Mouse (Mus musculus): ENCODE data around the gene Mettl1. TPM values are rescaled to one million over a fixed set of nuclear protein-coding genes. Genes with fewer than 3 reads are reported as not detected.

Mettl1 gene
- total and polyA plus RNA-seq, 2 experiments from 2014 or later, result 6.5 to 19.1 TPM

DNA sequence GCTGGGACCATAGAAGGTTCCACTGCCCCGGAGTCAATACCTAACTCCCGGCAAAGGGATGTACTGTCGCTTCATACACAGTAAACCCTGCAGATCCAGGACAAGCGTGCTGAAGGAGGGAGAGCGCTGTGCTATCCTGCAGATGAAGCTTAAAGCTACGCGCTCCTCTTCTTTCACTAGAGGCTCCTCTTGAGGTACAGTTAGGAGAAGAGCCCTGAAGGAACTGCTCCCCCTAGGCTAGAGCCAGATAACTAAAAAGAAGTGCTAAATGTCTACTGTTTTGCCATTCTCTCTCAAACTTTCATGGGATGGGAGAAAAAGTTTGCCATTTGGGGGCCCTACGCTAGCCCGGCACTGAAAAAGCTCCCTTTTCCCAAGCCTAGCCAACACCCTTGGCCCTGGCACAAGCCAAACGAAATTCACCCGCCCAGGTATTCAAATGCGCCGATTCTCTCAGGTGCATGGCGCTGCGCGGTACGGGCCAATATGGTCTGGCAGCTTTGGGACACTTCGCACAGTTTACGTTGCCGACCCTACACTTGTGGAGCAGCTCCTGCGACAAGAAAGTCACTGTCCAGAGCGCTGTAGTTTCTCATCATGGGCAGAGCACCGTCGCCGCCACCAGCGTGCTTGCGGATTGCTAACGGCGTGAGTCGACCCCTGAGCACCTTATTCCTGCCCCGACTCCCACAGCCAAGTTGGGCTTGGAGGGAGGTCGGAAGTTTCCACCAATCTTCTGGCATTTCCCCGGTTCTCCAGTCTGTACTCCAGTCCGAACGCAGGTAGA lies 7.6 kb downstream of the Mettl1 start:
- Histone ChIP-seq H3K9me3 (ENCODE audit: low read length) (no peaks in the 10 kb centered on the region), H3K4me2 (ENCODE audit: low read depth, low read length, poor library complexity, severe bottlenecking) (no peak overlapping the region), H3K27me3 (ENCODE audit: insufficient read depth, low read length) (peaks cover 33% of the 10 kb centered on the region), H3K36me3 (ENCODE audit: insufficient read depth, low read length) (peaks cover 3% of the 10 kb centered on the region; the same call in 1 of the 2 replicates), H3K4me1 (ENCODE audit: insufficient read depth, low read length) (no peaks in the 10 kb centered on the region), H3K4me3 (ENCODE audit: low read depth, low read length) (no peak overlapping the region), H3K9ac (replicated peaks; ENCODE audit: low read length, poor library complexity, severe bottlenecking) (no peak overlapping the region), H3K27ac (ENCODE audit: low read depth, low read length) (no peak overlapping the region)
- TF ChIP-seq CTCF (IDR thresholded peaks at IDR 0.05), result peak; percentile 29; the same call in 1 of the 2 replicates
- WGBS, result 6% methylated on average over 35 of the region's 35 CpGs
- no peak for ATAC-seq (ENCODE audit: low FRiP score)
- DNase-seq (ENCODE audit: low spot score), result no peak

DNA sequence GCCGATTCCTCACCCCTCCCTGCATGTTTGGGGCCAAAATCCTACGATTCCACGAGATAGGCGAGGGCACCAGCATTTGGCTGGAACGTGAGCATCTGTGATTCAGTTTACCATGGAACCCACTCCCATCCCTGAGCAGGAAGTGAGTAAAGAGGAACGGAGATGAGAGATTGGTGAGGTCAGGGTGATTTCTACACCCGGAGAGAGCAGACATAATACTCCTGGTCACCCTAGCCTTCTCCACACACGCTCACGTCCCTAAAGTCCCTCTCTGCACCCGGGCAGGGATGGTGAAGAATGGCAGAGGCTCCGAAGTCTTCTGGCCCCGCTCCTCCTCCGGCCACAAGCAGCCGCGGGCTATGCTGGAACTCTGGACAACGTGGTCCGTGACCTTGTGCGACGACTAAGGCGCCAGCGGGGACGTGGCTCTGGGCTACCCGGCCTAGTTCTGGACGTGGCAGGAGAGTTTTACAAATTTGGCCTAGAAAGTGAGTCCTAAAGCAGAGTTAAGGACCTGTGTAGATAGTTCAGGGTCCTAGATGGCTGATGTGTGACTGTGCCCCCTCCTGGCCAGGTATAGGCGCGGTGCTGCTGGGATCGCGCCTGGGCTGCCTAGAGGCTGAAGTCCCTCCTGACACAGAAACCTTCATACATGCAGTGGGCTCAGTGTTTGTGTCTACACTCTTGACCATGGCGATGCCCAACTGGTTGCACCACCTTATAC lies 8.3 kb downstream of the Mettl1 start:
- peaks cover 33% of the 10 kb centered on the region for H3K27me3 ChIP-seq (ENCODE audit: insufficient read depth, low read length)
- no peak overlapping the region for H3K27ac ChIP-seq (ENCODE audit: low read depth, low read length)
- H3K4me1 ChIP-seq (ENCODE audit: insufficient read depth, low read length), result no peaks in the 10 kb centered on the region
- 5% methylated on average over 29 of the region's 29 CpGs for WGBS
- H3K4me3 ChIP-seq (ENCODE audit: low read depth, low read length), result no peak overlapping the region
- no peak for DNase-seq (ENCODE audit: low spot score)
- ATAC-seq (ENCODE audit: low FRiP score), result no peak
- no peak overlapping the region for H3K4me2 ChIP-seq (ENCODE audit: low read depth, low read length, poor library complexity, severe bottlenecking)
- TF ChIP-seq CTCF (IDR thresholded peaks at IDR 0.05), result peak; percentile 26
- H3K36me3 ChIP-seq (ENCODE audit: insufficient read depth, low read length), result peaks cover 11% of the 10 kb centered on the region; the same call in 1 of the 2 replicates
- H3K9ac ChIP-seq (replicated peaks; ENCODE audit: low read length, poor library complexity, severe bottlenecking), result no peak overlapping the region
- H3K9me3 ChIP-seq (ENCODE audit: low read length), result no peaks in the 10 kb centered on the region

DNA sequence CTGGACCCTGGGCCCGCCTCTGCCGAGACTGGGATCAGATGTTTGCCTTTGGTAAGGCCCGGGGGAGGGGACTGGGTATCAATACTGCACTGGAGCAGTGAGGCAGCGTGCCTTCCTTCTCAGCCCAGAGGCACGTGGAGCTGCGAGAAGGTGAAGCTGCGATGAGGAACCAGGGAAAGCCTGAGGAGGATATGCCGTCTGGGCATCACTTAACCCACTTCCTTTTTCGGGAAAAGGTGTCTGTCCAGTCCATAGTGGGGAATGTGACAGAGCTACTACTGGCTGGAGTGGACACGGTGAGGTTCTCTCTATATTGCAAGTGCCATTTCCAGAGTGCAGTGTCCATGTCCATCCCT lies 8.9 kb downstream of the Mettl1 start:
- peaks cover 16% of the 10 kb centered on the region for H3K36me3 ChIP-seq (ENCODE audit: insufficient read depth, low read length)
- no peak for DNase-seq (ENCODE audit: low spot score)
- H3K4me2 ChIP-seq (ENCODE audit: low read depth, low read length, poor library complexity, severe bottlenecking), result no peak overlapping the region
- peaks cover 33% of the 10 kb centered on the region for H3K27me3 ChIP-seq (ENCODE audit: insufficient read depth, low read length)
- H3K9me3 ChIP-seq (ENCODE audit: low read length), result no peaks in the 10 kb centered on the region
- TF ChIP-seq CTCF (IDR thresholded peaks at IDR 0.05), result no peak
- H3K27ac ChIP-seq (ENCODE audit: low read depth, low read length), result no peak overlapping the region
- no peak overlapping the region for H3K9ac ChIP-seq (replicated peaks; ENCODE audit: low read length, poor library complexity, severe bottlenecking)
- ATAC-seq (ENCODE audit: low FRiP score), result no peak
- WGBS, result 23% methylated on average over 10 of the region's 10 CpGs
- H3K4me3 ChIP-seq (ENCODE audit: low read depth, low read length), result no peak overlapping the region
- no peaks in the 10 kb centered on the region for H3K4me1 ChIP-seq (ENCODE audit: insufficient read depth, low read length)

GRCm38 (mm10) chr10:127054646-127055045 lies 13.4 kb downstream of the Mettl1 start:
- no peak for TF ChIP-seq CTCF (IDR thresholded peaks at IDR 0.05)
- ATAC-seq (ENCODE audit: low FRiP score), result no peak
- peaks cover 12% of the 10 kb centered on the region for H3K27me3 ChIP-seq (ENCODE audit: insufficient read depth, low read length)

DNA sequence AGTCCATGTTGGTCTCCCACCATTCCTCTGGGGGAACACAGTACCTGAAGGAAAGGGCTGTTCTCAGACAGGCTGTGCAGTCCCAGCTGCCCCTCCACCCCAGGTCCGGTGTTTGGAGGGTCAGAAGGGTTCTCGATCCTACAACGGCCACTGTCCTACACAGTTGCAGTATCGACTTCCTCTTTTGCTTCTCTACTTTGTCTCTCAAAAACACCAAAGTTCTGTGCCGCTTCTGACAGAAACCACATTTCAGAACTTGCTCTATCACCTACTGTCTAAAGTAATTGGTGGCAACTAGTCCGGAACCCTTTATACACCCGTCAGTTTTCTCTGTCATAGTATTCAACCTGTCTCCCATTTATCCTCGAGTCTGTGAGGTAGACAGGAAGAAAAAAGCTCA lies 14.2 kb downstream of the Mettl1 start:
- Histone ChIP-seq H3K27me3 (ENCODE audit: insufficient read depth, low read length) (peaks cover 5% of the 10 kb centered on the region; the same call in 1 of the 2 replicates), H3K9me3 (ENCODE audit: low read length) (no peaks in the 10 kb centered on the region), H3K36me3 (ENCODE audit: insufficient read depth, low read length) (peaks cover 40% of the 10 kb centered on the region), H3K4me2 (ENCODE audit: low read depth, low read length, poor library complexity, severe bottlenecking) (no peak overlapping the region), H3K27ac (ENCODE audit: low read depth, low read length) (no peak overlapping the region), H3K4me1 (ENCODE audit: insufficient read depth, low read length) (0 out of 2 replicates have a peak, but pooled peaks cover 4% of the 10 kb centered on the region), H3K9ac (replicated peaks; ENCODE audit: low read length, poor library complexity, severe bottlenecking) (no peak overlapping the region), H3K4me3 (ENCODE audit: low read depth, low read length) (no peak overlapping the region)
- TF ChIP-seq CTCF (IDR thresholded peaks at IDR 0.05), result no peak
- 89% methylated on average over 8 of the region's 8 CpGs for WGBS
- no peak for DNase-seq (ENCODE audit: low spot score)
- ATAC-seq (ENCODE audit: low FRiP score), result no peak

More at GRCm38 (mm10) chr10:127054646-127055045, 13.4 kb downstream of the Mettl1 start:
- WGBS, result 79% methylated on average over 4 of the region's 4 CpGs
- Histone ChIP-seq H3K4me1 (ENCODE audit: insufficient read depth, low read length) (0 out of 2 replicates have a peak, but pooled peaks cover 4% of the 10 kb centered on the region), H3K36me3 (ENCODE audit: insufficient read depth, low read length) (peaks cover 40% of the 10 kb centered on the region), H3K9ac (replicated peaks; ENCODE audit: low read length, poor library complexity, severe bottlenecking) (no peak overlapping the region), H3K4me3 (ENCODE audit: low read depth, low read length) (no peak overlapping the region), H3K27ac (ENCODE audit: low read depth, low read length) (no peak overlapping the region), H3K4me2 (ENCODE audit: low read depth, low read length, poor library complexity, severe bottlenecking) (no peak overlapping the region), H3K9me3 (ENCODE audit: low read length) (no peaks in the 10 kb centered on the region)
- no peak for DNase-seq (ENCODE audit: low spot score)

DNA sequence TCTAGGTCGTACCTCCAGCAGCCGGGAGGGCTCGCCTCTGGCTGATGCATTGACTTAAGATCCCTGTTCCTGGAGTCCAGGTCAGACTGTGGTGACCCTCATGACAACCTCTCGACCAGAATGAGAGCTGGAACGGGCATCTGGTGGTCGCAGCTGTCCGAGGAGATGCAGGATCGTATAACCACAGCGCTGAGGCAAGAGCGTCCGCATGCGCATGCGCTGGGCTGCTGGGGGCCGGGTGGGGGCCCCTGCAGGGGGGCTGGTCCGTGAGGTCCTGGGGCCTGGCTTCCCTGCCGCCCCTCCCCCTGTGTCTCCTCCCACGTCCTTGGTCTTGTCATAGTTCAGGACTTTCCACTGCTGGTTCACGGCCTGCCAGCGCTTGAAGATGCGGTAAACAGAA lies 15.3 kb downstream of the Mettl1 start:
- H3K36me3 ChIP-seq (ENCODE audit: insufficient read depth, low read length), result peaks cover 40% of the 10 kb centered on the region

More for the DNA sequence above, 15.3 kb downstream of the Mettl1 start:
- Histone ChIP-seq H3K27me3 (ENCODE audit: insufficient read depth, low read length) (no peaks in the 10 kb centered on the region), H3K9ac (replicated peaks; ENCODE audit: low read length, poor library complexity, severe bottlenecking) (no peak overlapping the region), H3K9me3 (ENCODE audit: low read length) (no peaks in the 10 kb centered on the region), H3K4me2 (ENCODE audit: low read depth, low read length, poor library complexity, severe bottlenecking) (no peak overlapping the region), H3K27ac (ENCODE audit: low read depth, low read length) (no peak overlapping the region), H3K4me3 (ENCODE audit: low read depth, low read length) (no peak overlapping the region), H3K4me1 (ENCODE audit: insufficient read depth, low read length) (0 out of 2 replicates have a peak, but pooled peaks cover 4% of the 10 kb centered on the region)
- DNase-seq (ENCODE audit: low spot score) (no peak), ATAC-seq (ENCODE audit: low FRiP score) (no peak)
- no peak for TF ChIP-seq CTCF (IDR thresholded peaks at IDR 0.05)
- 90% methylated on average over 20 of the region's 20 CpGs for WGBS
